Mouse (Mus musculus) MN1 (cell line): ENCODE data around the gene Fam213b.

ENCODE experiments used
- DNase-seq: peaks from one replicate; pipeline ENCODE4 v3.0.0-alpha.2; 2016; ENCODE audit warnings: low spot score

Gene Fam213b

DNA sequence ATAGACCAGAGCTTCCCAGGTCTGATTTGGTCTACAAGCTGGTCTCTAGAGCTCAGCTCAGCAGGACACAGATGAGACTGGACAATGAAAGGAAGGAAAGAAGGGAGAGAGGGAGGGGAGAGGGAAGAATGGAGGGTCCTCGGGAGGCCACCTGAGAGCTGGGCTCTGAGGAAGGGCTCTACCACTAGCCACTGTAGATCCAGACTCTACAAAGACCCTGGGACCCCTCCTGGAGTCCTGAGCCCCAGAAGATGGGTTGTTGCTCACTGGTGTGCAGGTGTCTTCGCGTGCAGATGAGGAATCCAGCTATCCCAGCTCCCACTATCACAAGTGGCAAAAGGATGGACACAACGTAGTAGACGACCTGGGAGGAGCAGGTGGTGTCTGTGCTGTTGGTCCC lies 24.0 kb upstream of the Fam213b start:
- DNase-seq, result no peak

DNA sequence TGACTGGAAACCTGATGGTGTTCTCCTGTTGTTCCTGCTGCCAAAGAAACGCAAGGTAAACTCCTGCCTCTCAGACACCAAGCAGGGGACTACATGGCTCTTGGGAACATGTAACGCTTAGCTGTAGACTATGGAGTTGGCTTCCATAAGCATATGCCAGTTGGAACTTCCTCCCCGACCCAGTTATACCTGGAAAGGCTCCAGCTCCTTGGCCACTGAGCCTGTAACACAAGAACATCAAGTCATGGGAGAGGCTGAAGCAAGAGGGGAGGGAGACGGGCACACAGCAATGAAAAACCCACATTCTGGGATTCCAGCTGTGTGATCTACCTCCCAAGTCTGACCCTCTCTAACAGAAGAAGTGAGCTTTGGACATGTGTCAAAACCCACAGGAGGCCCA lies 23.4 kb upstream of the Fam213b start:
- DNase-seq, result no peak

DNA sequence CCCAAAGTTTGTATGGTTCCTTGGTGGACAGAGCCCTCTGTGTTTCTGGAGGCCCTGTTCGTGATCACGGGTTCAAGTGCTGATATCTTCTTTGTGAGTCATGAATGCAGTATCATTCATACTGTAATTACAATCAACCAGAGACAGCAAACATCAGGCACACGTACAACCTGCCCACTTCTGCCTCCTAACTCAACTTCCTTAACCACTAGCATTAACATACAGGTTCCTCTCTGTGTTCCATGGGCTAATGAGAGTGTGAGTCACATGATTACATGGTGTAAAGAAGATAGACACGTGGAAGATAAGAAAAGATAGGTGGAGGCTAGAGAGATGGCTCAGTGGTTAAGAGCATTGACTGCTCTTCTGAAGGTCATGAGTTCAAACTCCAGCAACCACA lies 17.7 kb upstream of the Fam213b start:
- no peak for DNase-seq

DNA sequence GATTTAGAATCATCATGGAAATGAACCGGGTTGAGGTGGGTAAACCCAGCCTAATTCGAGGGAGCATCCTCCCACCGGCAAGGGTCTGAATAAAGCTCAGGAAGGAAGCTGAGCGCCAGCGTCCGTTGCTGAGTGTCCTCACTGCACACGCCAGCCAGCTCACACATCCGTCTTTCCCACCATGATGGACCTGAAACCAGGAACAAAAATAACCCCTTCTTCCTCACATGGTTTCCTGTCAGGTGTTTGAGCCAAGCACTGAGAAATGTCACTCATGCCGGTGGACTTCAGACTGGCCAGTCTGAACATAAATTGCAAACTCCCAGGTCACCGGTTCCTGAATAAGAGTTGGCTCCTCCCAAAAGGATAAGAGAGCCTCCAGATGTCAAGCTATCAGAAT lies 16.4 kb upstream of the Fam213b start:
- no peak for DNase-seq

DNA sequence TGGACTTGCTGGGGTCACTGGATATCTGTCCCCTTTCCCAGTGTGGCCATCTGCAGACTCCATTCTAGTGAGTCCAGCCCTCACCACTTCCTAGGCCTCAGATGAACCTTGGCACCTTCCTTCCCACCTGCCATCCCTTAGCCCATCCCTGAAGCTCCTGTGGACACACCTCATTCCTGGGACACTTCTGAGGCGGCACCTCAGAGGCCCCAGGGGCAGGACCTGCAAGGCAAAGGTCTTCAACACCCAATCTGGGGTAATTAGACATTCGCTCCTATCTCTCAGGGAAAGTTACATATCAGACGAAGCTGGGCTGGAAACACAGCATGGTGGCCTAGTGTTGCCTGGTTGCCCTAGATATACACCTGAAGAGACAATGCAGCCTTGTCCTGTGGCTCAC lies 15.8 kb upstream of the Fam213b start:
- DNase-seq, result no peak

GRCm38 (mm10) chr4:154914252-154914651 lies 15.3 kb upstream of the Fam213b start:
- no peak for DNase-seq

- DNase-seq, result no peak
Observed at GRCm38 (mm10) chr4:154913845-154914244, 14.9 kb upstream of the Fam213b start.

- no peak for DNase-seq
Observed at GRCm38 (mm10) chr4:154911644-154912043, 12.7 kb upstream of the Fam213b start.

GRCm38 (mm10) chr4:154910606-154911522 lies 11.9 kb upstream of the Fam213b start:
- no peak for DNase-seq

DNA sequence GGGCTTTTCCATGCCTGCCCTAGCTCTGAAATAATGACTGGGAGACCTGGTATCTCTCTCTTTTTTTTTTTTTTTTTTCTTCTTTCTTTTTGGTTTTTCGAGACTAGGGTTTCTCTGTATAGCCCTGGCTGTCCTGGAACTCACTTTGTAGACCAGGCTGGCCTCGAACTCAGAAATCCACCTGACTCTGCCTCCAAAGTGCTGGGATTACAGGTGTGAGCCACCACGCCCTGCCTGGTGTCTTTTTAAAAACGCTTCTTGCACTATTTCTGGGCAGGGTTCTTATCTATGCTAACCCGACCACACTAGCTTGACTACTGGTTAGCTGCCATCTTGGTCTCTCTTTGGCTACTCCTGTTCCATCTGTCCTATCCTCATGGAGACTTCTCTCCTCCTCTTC lies 9.6 kb upstream of the Fam213b start:
- DNase-seq, result no peak

DNA sequence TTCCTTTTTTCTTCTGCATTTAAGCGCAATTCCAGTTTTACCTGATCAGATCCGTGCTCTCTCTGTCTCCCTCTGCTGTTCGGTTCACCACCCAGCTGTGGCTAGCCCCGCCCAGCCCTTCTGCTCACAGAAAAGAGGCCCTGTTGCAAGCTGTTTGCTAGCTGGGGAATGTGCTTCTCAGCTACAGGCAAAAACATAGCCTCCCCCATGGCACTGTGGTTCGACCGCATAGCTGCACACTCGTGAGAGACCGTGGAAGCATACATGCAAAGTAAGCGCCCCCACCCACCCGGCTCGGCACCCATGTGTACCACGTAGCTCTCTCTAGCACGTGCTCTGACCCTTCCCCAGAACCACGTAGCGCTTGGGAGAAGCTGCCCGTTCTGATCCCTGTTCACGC lies 8.9 kb upstream of the Fam213b start:
- DNase-seq, result peak; percentile 56

GRCm38 (mm10) chr4:154904185-154905071 lies 5.5 kb upstream of the Fam213b start:
- DNase-seq, result peak; percentile 29

DNA sequence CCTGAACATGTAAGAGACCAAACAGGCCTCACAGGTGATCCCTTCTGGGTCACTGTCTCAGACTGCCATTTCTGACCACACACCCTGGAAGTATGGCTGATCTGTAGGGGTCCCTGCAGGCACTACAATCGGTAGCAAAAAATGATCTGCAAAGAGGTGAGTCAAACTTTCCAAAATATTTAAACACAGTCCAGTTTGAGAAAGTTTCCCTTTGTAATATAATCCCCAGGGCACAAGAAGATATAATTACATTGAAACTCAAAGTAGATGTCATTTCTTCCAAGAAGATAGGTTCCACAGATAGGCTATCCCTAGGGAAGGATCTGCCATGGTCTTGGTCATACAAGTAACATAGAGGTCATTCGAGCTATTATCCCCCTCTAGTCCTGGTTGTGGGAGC lies 3.4 kb upstream of the Fam213b start:
- DNase-seq, result no peak

DNA sequence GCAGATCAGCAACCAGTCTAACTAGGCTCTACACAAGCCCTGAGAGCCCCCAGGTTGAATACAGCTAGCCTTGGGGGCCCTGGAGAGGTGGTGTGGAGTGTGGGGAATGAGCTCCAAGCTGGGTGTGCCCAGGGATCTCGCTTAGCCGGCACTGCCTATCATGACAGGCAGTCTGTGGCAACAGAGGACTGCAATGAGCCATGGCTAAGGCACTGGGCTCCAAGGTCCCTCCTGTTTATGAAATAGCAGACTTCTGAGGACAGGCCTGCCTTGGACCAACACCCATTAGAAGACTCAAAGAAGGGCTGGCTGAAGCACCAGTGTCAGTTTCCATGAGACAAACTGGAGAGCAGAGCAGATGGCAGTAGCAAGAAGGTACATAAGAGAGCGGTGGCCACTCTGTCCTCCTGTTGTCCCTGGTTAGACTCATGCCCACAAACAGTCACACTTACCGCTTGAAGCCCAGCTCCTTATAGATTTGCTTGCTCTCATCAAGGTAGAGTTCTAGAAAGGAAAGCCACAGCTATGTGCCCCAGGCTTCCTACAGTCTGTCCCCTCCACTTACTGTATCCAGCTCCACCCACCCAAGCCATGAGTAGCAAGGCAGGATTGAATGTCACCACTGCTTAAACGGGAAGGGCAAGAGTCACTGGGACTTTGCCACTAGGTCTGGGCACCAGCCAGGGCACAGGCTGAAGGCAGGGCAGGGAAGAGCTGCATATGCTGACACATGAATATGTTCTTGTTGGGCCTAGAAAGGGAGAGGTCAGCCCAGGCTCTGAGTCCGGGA lies 1.1 kb downstream of the Fam213b start:
- DNase-seq, result no peak

DNA sequence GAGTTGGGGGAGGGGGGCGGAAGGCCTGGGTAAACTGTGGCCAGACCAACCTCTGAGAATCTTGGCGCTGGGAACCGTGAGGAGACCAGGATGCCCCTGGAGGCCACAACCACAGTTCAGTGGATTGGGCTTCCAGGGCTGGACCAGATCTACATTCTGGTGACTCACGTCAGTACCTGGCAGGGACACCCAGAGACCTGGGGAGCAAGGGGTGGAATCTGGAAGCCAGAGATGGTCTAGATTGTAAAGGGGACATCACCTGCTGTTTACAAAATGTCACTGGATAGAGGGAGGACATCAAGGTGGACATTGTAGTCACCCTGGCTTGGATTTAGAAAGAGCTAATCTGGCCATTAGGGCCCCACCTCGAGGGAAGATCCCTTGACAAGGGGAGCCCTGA lies 3.4 kb downstream of the Fam213b start:
- no peak for DNase-seq

- DNase-seq, result no peak
Observed at GRCm38 (mm10) chr4:154890887-154891286, 8.0 kb downstream of the Fam213b start.

DNA sequence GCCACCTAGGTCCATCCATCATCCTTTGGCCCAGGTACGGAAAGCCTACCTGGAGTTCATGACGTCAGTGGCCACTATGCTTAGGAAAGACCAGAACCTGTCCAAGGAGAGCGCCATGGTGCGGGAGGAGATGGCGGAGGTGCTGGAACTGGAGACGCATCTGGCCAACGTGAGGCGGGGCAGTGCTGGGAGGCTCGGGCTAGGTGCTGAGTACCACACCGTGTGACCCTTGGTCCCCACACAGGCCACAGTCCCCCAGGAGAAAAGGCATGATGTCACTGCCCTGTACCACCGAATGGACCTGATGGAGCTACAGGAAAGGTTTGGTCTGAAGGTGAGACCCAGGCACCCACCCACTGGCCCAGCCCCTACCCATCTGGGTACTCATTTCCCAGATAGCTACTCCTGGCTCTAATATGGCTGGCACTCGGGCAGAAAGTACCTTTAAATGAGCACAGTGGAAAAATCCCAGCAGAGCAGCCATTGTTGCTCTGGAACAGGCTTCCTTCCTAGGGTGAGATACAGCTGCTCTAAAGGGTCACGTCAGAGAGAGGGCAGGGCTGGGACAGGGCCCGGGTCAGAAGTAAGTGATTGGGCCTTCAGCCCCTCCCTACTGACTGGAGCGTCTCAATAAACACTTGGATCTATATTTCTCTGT lies 11.2 kb downstream of the Fam213b start:
- no peak for DNase-seq

GRCm38 (mm10) chr4:154886876-154887592 lies 11.9 kb downstream of the Fam213b start:
- DNase-seq, result peak; percentile 31

- no peak for DNase-seq
Observed at GRCm38 (mm10) chr4:154885416-154885815, 13.5 kb downstream of the Fam213b start.

DNA sequence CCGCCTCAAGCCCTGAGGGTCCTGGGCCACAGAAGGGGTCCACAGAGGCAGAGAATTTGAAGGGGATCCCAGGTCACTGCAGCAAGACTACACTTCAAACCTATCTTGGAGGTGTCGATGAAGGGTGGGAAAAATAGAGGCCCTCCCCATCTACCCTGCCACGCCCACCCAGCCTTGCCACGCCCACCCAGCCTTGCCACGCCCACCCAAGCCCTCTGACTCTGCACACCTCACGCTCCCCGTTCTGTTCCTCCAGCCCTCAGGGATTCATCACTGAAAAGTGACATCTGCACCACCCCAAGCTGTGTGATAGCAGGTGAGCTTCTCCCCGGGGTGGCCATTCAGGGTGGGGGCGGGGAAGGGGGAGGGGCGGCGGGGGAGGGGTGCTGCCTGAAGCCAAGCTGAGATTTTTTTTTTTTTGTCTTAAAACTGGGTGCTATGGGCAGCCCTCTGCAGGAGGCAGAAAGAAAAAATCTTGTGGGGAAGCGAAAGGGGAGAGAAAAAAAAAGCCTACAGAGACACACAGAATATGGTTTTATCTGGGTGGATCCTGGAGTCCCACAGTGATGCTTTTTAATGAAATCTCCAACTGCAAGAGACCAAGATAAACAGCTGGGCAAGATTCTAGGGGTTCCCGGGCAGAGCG lies 16.8 kb downstream of the Fam213b start:
- DNase-seq, result no peak
